Mouse (Mus musculus): Measurements from ENCODE around the gene Fbxw4.

The Fbxw4 gene

GRCm38 (mm10) chr19:45659738-45660502 is at the start of gene Fbxw4:
Fbxw4 (minus strand) TSS chr19:45660312.
- peak; percentile 76 for DNase-seq (ENCODE audit: low spot score)

- no peak for DNase-seq (ENCODE audit: low spot score)
These were observed 48.6 kb upstream of the Fbxw4 start for GRCm38 (mm10) chr19:45708704-45709103.

GRCm38 (mm10) chr19:45696281-45696600 is 36.1 kb upstream of the Fbxw4 start:
- no peak for DNase-seq (ENCODE audit: low spot score)

GRCm38 (mm10) chr19:45695496-45696280 is 35.6 kb upstream of the Fbxw4 start:
- peak; percentile 49 for DNase-seq (ENCODE audit: low spot score)

- DNase-seq (ENCODE audit: low spot score) = peak; percentile 61
These were observed 33.9 kb upstream of the Fbxw4 start for GRCm38 (mm10) chr19:45694056-45694455.

- DNase-seq (ENCODE audit: low spot score) = no peak
These were observed 32.1 kb upstream of the Fbxw4 start for GRCm38 (mm10) chr19:45692211-45692610.

- peak; percentile 65 for DNase-seq (ENCODE audit: low spot score)
These were observed 31.0 kb upstream of the Fbxw4 start for GRCm38 (mm10) chr19:45691001-45691535.

GRCm38 (mm10) chr19:45687001-45687400 is 26.9 kb upstream of the Fbxw4 start:
- DNase-seq (ENCODE audit: low spot score) = no peak

- no peak for DNase-seq (ENCODE audit: low spot score)
These were observed 23.6 kb upstream of the Fbxw4 start for GRCm38 (mm10) chr19:45683676-45684075.

- DNase-seq (ENCODE audit: low spot score) = no peak
These were observed 20.5 kb upstream of the Fbxw4 start for GRCm38 (mm10) chr19:45680495-45681130.

- peak; percentile 35 for DNase-seq (ENCODE audit: low spot score)
These were observed 16.7 kb upstream of the Fbxw4 start for GRCm38 (mm10) chr19:45676723-45677269.

GRCm38 (mm10) chr19:45675720-45676581 is 15.8 kb upstream of the Fbxw4 start:
- DNase-seq (ENCODE audit: low spot score) = peak; percentile 72

GRCm38 (mm10) chr19:45675196-45675595 is 15.1 kb upstream of the Fbxw4 start:
- DNase-seq (ENCODE audit: low spot score) = peak; percentile 39

GRCm38 (mm10) chr19:45672971-45673370 is 12.9 kb upstream of the Fbxw4 start:
- DNase-seq (ENCODE audit: low spot score) = no peak

GRCm38 (mm10) chr19:45668986-45669385 is 8.9 kb upstream of the Fbxw4 start:
- no peak for DNase-seq (ENCODE audit: low spot score)

GRCm38 (mm10) chr19:45663851-45664250 is 3.7 kb upstream of the Fbxw4 start:
- DNase-seq (ENCODE audit: low spot score) = no peak

- no peak for DNase-seq (ENCODE audit: low spot score)
These were observed 335 bp upstream of the Fbxw4 start for GRCm38 (mm10) chr19:45660503-45660790.

GRCm38 (mm10) chr19:45659301-45659737 is 793 bp downstream of the Fbxw4 start:
- DNase-seq (ENCODE audit: low spot score) = peak; percentile 51

- peak; percentile 33 for DNase-seq (ENCODE audit: low spot score)
These were observed 1.4 kb downstream of the Fbxw4 start for GRCm38 (mm10) chr19:45658556-45659268.

- DNase-seq (ENCODE audit: low spot score) = no peak
These were observed 2.3 kb downstream of the Fbxw4 start for GRCm38 (mm10) chr19:45657828-45658227.

Data from embryo, embryonic 10 days (tissue).